Mouse (Mus musculus): ENCODE measurements around the gene Lcat.

DNA sequence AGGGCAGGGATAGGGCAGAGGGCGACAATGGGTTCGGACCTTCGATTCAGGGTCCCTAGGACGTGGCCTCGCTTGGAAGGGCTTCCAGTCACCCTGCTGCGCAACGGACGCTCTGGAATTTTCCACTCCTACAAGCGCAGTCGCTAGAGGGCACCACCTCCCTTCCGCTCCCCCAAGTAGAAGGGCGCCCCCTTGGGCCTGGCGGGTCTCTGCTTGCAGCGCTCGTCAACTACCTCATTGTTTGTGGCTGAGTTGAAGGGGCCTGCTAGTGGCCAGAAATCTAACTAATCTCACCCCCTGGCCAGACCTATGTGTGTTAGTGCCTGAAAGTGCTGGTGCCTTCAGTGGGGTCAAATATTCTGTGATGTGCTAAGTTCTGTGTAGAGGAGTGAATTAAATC lies 36.1 kb upstream of the Lcat start, which contains the start of gene Dpep3:
- TF ChIP-seq EP300 (IDR thresholded peaks at IDR 0.05; ENCODE audit: low read depth in 1 of 2, low read length in 2 of 2) (no peak), MEF2A (IDR thresholded peaks at IDR 0.05; ENCODE audit: extremely low read depth, insufficient replicate concordance, low read depth, low read length, poor library complexity, severe bottlenecking) (no peak), RAD21 (IDR thresholded peaks at IDR 0.05; ENCODE audit: low read depth, low read length) (no peak), POLR2A (IDR thresholded peaks at IDR 0.05; ENCODE audit: control insufficient read depth in 1 of 2, insufficient read depth in 1 of 2, low read depth in 1 of 2, low read length in 2 of 2, poor library complexity in 1 of 2) (no peak), JUND (IDR thresholded peaks at IDR 0.05; ENCODE audit: low read depth, low read length) (no peak), NRF1 (IDR thresholded peaks at IDR 0.05; ENCODE audit: insufficient read depth, low read depth, low read length, poor library complexity, severe bottlenecking) (no peak), E2F4 (IDR thresholded peaks at IDR 0.05; ENCODE audit: borderline replicate concordance, low read depth, low read length) (no peak), MAFK (IDR thresholded peaks at IDR 0.05; ENCODE audit: borderline replicate concordance, low read depth, low read length) (no peak), CTCF (IDR thresholded peaks at IDR 0.05 in 2 of 3, conservative IDR thresholded peaks at IDR 0.05 in 1 of 3; ENCODE audit: control insufficient read depth in 1 of 3, insufficient read depth in 1 of 3, low read depth in 2 of 3, low read length in 3 of 3, poor library complexity in 1 of 3, severe bottlenecking in 1 of 3) (peak in 2 of 3 experiments; percentile 41 to 52; a peak in 4 of 6 replicates), BHLHE40 (IDR thresholded peaks at IDR 0.05; ENCODE audit: borderline replicate concordance, low read depth, low read length) (no peak), TBP (IDR thresholded peaks at IDR 0.05; ENCODE audit: low read depth, low read length) (no peak), HCFC1 (IDR thresholded peaks at IDR 0.05; ENCODE audit: low read depth, low read length) (no peak), TCF12 (IDR thresholded peaks at IDR 0.05; ENCODE audit: low read depth, low read length) (no peak), ZC3H11A (IDR thresholded peaks at IDR 0.05; ENCODE audit: low read depth, low read length) (no peak)
